Mouse (Mus musculus): ENCODE data around the gene Adarb1. TPM values are rescaled to one million over a fixed set of nuclear protein-coding genes. Genes with fewer than 3 reads are reported as not detected.

Adarb1 gene
- polyA plus RNA-seq, 1 experiment = 4.5 TPM

DNA sequence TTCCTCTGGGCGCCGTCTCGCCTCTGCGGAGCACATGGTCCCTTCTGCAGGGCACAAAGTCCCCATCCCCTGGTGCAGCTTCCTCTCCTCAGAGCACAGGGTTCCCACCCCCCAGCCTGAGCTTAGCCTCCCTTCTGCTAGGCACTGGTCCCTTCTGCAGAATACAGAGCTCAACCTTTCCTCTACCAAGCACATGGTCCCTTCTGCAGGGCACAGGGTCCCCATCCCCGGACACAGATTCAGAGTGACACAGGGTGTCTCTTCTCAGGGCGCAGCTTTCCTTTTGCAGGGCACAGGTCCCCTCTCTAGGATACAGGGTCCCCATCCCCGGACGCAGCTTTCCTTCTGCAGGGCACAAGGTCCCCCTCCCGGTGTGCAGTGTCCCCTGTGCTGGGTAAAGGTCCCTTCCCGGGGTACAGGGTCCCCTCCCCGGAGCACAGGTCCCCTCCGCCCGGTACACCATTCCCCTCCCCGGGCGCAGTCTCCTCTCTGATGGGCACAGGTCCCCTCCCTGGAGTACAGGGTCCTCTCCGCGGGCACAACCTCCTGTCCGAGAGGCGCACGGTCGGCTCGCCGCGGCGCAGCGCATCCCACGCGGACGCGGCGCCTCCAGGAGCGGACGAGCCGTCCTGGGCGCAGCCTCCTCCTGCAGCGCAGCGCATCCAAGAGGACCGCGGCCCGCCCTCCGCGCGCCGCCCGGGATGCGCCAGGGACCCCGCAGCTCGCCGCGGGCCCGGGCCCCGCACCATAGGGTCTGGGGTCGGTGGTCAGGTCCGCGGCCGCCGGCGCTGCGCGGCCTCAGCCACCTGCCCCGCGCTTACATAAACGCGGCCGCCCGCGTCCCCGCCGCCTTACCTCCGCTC, 599 bp downstream of the Adarb1 start:
- H3K79me2 ChIP-seq (ENCODE audit: control insufficient read depth, insufficient read depth) = no peaks in the 10 kb centered on the region
- TF ChIP-seq SRF (IDR thresholded peaks at IDR 0.05; ENCODE audit: control insufficient read depth, insufficient read length, low read depth) = no peak
- no peak for TF ChIP-seq CEBPB (IDR thresholded peaks at IDR 0.05; ENCODE audit: insufficient read depth, poor library complexity, severe bottlenecking)
- TF ChIP-seq TCF12 (IDR thresholded peaks at IDR 0.05; ENCODE audit: insufficient read depth, poor library complexity, severe bottlenecking) = no peak
- no peak for TF ChIP-seq POLR2AphosphoS2 (IDR thresholded peaks at IDR 0.05; ENCODE audit: insufficient read length, low read depth)
- no peak for TF ChIP-seq MYOG (IDR thresholded peaks at IDR 0.05; ENCODE audit: control insufficient read depth in 1 of 3, insufficient read depth in 1 of 3, insufficient read length in 2 of 3, low read depth in 2 of 3)
- TF ChIP-seq MYOD1 (IDR thresholded peaks at IDR 0.05; ENCODE audit: control insufficient read depth in 1 of 3, insufficient read length in 2 of 3, low read depth in 2 of 3) = no peak
- H3K4me3 ChIP-seq = peak overlapping the region; percentile 38
- H3ac ChIP-seq (ENCODE audit: control insufficient read depth, insufficient read length) = peak overlapping the region; percentile 42
- peak overlapping the region; percentile 86 for H3K4me2 ChIP-seq (ENCODE audit: low read depth)
- no peaks in the 10 kb centered on the region for H3K36me3 ChIP-seq (ENCODE audit: control insufficient read depth, insufficient read depth)
- H3K27me3 ChIP-seq (ENCODE audit: control insufficient read depth, insufficient read depth, insufficient read length) = no peaks in the 10 kb centered on the region

GRCm38 (mm10) chr10:77416666-77417239, 1.3 kb downstream of the Adarb1 start:
- Histone ChIP-seq H3K4me2 (ENCODE audit: low read depth) (peak overlapping the region; percentile 86), H3K36me3 (ENCODE audit: control insufficient read depth, insufficient read depth) (no peaks in the 10 kb centered on the region), H3K27me3 (ENCODE audit: control insufficient read depth, insufficient read depth, insufficient read length) (no peaks in the 10 kb centered on the region), H3ac (ENCODE audit: control insufficient read depth, insufficient read length) (no peak overlapping the region), H3K4me3 (peak overlapping the region; percentile 38), H3K79me2 (ENCODE audit: control insufficient read depth, insufficient read depth) (no peaks in the 10 kb centered on the region)
- TF ChIP-seq CEBPB (IDR thresholded peaks at IDR 0.05; ENCODE audit: insufficient read depth, poor library complexity, severe bottlenecking) = no peak
- no peak for TF ChIP-seq MYOD1 (IDR thresholded peaks at IDR 0.05; ENCODE audit: control insufficient read depth in 1 of 3, insufficient read length in 2 of 3, low read depth in 2 of 3)
- TF ChIP-seq USF1 (IDR thresholded peaks at IDR 0.05; ENCODE audit: low read depth) = no peak
- no peak for TF ChIP-seq REST (IDR thresholded peaks at IDR 0.05; ENCODE audit: insufficient read depth, insufficient read length)
- no peak for TF ChIP-seq E2F4 (IDR thresholded peaks at IDR 0.05; ENCODE audit: insufficient read depth)
- TF ChIP-seq POLR2AphosphoS2 (IDR thresholded peaks at IDR 0.05; ENCODE audit: insufficient read length, low read depth) = no peak

- no peak overlapping the region for H3K4me2 ChIP-seq (ENCODE audit: low read depth)
- no peaks in the 10 kb centered on the region for H3K36me3 ChIP-seq (ENCODE audit: control insufficient read depth, insufficient read depth)
- no peak overlapping the region for H3K4me3 ChIP-seq
- TF ChIP-seq TCF3 (IDR thresholded peaks at IDR 0.05; ENCODE audit: insufficient read length, low read depth) (no peak), POLR2A (IDR thresholded peaks at IDR 0.05; ENCODE audit: insufficient read length, low read depth) (no peak), MYOD1 (IDR thresholded peaks at IDR 0.05; ENCODE audit: control insufficient read depth in 1 of 3, insufficient read length in 2 of 3, low read depth in 2 of 3) (no peak), SRF (IDR thresholded peaks at IDR 0.05; ENCODE audit: control insufficient read depth, insufficient read length, low read depth) (no peak), MYOG (IDR thresholded peaks at IDR 0.05; ENCODE audit: control insufficient read depth in 1 of 3, insufficient read depth in 1 of 3, insufficient read length in 2 of 3, low read depth in 2 of 3) (no peak), CEBPB (IDR thresholded peaks at IDR 0.05; ENCODE audit: insufficient read depth, poor library complexity, severe bottlenecking) (no peak), POLR2AphosphoS2 (IDR thresholded peaks at IDR 0.05; ENCODE audit: insufficient read length, low read depth) (no peak), E2F4 (IDR thresholded peaks at IDR 0.05; ENCODE audit: insufficient read depth) (no peak), REST (IDR thresholded peaks at IDR 0.05; ENCODE audit: insufficient read depth, insufficient read length) (no peak), MAX (IDR thresholded peaks at IDR 0.05; ENCODE audit: low read depth) (no peak), TCF12 (IDR thresholded peaks at IDR 0.05; ENCODE audit: insufficient read depth, poor library complexity, severe bottlenecking) (no peak), USF1 (IDR thresholded peaks at IDR 0.05; ENCODE audit: low read depth) (no peak)
- H3ac ChIP-seq (ENCODE audit: control insufficient read depth, insufficient read length) = no peak overlapping the region
- no peaks in the 10 kb centered on the region for H3K27me3 ChIP-seq (ENCODE audit: control insufficient read depth, insufficient read depth, insufficient read length)
- no peaks in the 10 kb centered on the region for H3K79me2 ChIP-seq (ENCODE audit: control insufficient read depth, insufficient read depth)
Measured at GRCm38 (mm10) chr10:77415867-77416266, 2.2 kb downstream of the Adarb1 start.

GRCm38 (mm10) chr10:77413791-77414190, 4.3 kb downstream of the Adarb1 start:
- H3K79me2 ChIP-seq (ENCODE audit: control insufficient read depth, insufficient read depth) = no peaks in the 10 kb centered on the region
- H3K27me3 ChIP-seq (ENCODE audit: control insufficient read depth, insufficient read depth, insufficient read length) = no peaks in the 10 kb centered on the region
- no peaks in the 10 kb centered on the region for H3K36me3 ChIP-seq (ENCODE audit: control insufficient read depth, insufficient read depth)
- H3K4me2 ChIP-seq (ENCODE audit: low read depth) = no peak overlapping the region
- no peak overlapping the region for H3K4me3 ChIP-seq
- no peak for TF ChIP-seq TCF12 (IDR thresholded peaks at IDR 0.05; ENCODE audit: insufficient read depth, poor library complexity, severe bottlenecking)
- TF ChIP-seq SRF (IDR thresholded peaks at IDR 0.05; ENCODE audit: control insufficient read depth, insufficient read length, low read depth) = no peak
- no peak for TF ChIP-seq CEBPB (IDR thresholded peaks at IDR 0.05; ENCODE audit: insufficient read depth, poor library complexity, severe bottlenecking)
- TF ChIP-seq MAX (IDR thresholded peaks at IDR 0.05; ENCODE audit: low read depth) = no peak
- no peak for TF ChIP-seq POLR2AphosphoS2 (IDR thresholded peaks at IDR 0.05; ENCODE audit: insufficient read length, low read depth)
- no peak for TF ChIP-seq MYOG (IDR thresholded peaks at IDR 0.05; ENCODE audit: control insufficient read depth in 1 of 3, insufficient read depth in 1 of 3, insufficient read length in 2 of 3, low read depth in 2 of 3)
- no peak for TF ChIP-seq REST (IDR thresholded peaks at IDR 0.05; ENCODE audit: insufficient read depth, insufficient read length)
- TF ChIP-seq MYOD1 (IDR thresholded peaks at IDR 0.05; ENCODE audit: control insufficient read depth in 1 of 3, insufficient read length in 2 of 3, low read depth in 2 of 3) = no peak
- TF ChIP-seq POLR2A (IDR thresholded peaks at IDR 0.05; ENCODE audit: insufficient read length, low read depth) = no peak
- no peak for TF ChIP-seq E2F4 (IDR thresholded peaks at IDR 0.05; ENCODE audit: insufficient read depth)
- TF ChIP-seq TCF3 (IDR thresholded peaks at IDR 0.05; ENCODE audit: insufficient read length, low read depth) = no peak
- no peak for TF ChIP-seq USF1 (IDR thresholded peaks at IDR 0.05; ENCODE audit: low read depth)
- no peak overlapping the region for H3ac ChIP-seq (ENCODE audit: control insufficient read depth, insufficient read length)

Measured in myocyte (in vitro differentiated cells).